Mouse (Mus musculus) ovary, postnatal 14 days (tissue): ENCODE results near the gene Crlf3.
"Not testable (repeated sequence)": the region's sequence is repeated elsewhere in the genome, so short reads cannot be mapped to it uniquely, and the experiment has no call there.

Source experiments
- DNase-seq: peaks from one replicate; pipeline ENCODE4 v3.0.0; 2022; ENCODE audit warnings: low spot score

Gene Crlf3

DNA sequence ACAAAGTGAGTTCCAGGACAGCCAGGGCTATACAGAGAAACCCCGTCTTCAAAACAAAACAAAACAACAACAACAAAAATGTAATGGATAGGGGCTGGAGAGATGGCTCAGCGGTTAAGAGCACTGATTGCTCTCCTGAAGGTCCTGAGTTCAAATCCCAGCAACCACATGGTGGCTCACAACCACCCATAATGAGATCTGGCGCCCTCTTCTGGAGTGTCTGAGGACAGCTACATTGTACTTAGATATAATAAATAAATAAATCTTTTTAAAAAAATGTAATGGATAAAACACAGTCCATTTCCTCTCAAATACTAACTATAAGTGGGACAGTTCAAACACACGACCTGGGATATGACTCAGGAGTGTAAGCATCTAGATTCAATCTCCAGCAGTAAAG, 14.4 kb downstream of the Crlf3 start:
- DNase-seq, result not testable (repeated sequence)

DNA sequence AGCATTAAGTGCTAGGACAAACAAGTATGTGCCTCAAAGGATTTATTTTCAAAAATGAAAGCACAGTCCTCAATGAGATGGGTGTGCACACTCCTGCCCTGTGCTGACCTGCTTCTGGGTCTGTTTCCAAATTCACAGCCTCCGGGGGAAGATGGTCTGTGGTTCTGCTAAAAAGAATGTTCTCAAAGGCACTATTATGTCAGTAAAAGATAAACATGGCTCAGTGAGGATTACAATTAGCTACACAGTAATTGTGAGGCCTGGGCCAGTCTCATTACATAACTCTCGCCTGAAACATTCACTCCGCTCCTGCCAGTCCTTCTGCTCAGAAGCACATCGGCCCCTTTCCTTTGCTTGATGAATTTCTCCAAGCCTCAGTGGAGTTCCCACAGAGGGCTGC, 18.6 kb downstream of the Crlf3 start:
- no peak for DNase-seq

DNA sequence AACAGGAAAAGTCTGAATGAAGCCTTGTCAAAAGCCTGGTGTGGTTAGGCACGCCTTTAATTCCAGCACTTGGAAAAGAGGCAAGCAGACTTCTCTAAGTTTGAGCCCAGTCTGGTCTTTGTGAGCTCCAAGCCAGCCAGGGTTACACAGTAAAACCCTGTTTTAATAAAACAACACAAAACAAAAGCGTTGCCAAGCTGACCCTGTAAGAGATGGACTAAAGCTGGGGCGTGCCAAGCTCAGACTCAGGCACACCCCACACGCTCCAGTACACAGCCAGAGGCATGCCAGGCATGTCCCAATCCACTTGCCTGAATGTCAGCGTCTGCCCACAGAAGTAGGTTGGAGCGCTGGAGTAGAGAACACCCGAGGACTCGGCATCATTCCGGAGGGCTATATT, 24.6 kb downstream of the Crlf3 start:
- no peak for DNase-seq

DNA sequence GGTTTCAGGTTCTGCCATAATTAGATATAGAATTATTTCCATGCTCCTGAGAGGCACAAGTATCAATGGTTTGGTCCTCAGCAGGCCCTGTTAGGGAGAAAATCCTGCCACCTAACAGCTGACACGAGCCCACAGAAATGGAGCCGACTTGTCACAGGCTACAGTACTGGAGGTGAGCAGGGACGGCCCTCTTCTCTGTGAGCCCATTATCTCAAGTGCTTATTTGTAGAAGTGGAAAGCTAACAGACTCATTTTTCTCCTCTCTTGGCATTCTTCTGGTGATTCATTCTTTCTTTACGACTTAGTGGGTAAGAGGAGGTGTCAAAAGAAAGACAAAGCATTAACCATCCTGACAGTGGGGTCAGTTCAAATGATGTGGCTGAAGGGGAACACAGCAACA, 26.1 kb downstream of the Crlf3 start:
- DNase-seq, result no peak

DNA sequence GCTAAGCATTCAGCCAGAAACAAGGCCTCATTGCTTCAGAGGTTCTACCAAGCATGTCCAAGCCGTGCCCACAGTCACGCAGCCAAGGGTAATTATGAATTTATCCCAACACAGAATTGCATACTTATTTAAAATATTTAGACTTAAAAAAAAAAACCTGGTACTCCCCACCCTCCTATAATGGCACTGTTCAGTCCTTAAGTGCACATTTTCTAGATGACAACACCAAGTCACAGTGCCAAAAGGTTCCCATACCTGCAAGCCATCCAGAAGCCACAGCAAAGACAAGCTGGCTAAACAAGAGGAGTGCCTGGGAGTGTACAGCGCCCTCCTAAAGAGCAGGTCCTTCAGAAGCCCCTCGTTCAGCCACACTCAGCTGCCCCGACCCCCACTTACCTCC, 27.6 kb downstream of the Crlf3 start:
- no peak for DNase-seq

DNA sequence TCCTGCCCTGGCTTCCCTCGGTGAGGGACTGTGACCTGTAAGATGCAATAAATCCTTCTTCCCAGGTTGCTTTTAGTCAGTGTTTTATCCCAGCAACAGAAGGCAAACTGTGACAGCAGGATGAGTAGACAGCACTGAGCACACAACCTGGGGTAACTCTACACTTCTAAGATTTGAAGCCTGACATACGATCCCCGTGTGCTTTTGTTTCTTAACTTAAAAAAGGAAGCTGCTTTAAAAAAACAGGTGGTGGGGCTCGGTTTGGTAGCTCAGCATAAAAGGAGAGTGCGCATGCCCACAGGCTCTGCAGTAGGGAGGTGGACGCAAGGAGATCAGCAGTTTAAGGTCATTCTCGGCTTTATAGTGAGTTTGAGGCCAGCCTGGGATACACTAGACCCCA, 28.3 kb downstream of the Crlf3 start:
- no peak for DNase-seq

DNA sequence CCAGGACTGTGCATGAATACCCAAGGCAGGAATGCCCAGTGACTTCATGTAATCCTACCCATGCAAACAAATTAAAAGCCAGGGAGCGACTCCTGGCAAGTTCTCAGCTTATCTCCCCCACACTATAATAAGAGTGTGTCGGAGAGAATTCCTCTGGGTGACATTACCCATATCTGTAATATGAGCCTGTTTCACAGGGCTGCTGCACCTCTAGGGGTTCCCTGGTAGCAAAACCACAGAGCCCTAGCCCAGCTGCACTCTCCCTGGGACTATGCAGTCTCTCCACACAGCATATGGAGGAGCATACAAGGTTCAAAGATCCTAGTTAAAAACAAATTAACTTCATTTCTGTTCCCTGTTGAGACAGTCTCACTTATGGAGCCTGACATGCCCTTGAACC, 30.7 kb downstream of the Crlf3 start:
- DNase-seq, result no peak

DNA sequence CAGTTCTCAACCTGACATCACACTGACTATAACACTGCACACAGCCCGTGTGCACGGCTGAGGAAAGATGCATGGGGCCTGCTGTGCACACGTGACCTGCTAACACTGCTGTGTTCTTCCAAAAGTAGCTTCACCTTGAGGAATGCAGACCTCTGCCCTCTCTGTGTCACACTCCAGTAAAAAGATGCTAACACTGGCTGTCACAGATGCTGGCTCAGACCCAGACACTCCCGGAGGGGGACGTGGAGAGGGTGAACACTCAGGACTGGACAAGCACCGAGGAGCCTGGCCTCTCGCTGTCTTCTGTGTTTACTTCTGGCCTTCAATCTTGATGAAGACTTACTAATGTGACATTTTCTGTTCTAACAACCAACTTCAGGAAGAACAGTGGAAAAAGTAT, 33.9 kb downstream of the Crlf3 start:
- no peak for DNase-seq

DNA sequence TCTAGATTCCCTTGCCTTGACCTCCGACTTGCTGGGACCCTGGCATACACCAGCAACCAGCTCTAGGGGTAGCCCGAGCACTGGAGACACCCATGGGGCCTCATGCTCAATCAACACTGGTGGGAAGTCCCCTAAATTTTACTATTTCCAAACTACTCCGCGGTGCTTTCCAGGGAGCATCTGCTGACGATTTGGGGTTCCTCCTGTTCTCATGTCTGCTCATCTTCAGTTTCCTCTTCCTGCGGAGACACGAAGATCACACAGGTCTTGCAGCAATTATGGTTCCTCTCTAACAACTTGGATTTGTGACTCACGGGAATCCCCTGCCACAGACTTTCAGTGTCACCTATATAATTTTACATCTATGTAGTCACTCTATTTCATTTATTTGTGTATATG, 37.4 kb downstream of the Crlf3 start:
- DNase-seq, result no peak

DNA sequence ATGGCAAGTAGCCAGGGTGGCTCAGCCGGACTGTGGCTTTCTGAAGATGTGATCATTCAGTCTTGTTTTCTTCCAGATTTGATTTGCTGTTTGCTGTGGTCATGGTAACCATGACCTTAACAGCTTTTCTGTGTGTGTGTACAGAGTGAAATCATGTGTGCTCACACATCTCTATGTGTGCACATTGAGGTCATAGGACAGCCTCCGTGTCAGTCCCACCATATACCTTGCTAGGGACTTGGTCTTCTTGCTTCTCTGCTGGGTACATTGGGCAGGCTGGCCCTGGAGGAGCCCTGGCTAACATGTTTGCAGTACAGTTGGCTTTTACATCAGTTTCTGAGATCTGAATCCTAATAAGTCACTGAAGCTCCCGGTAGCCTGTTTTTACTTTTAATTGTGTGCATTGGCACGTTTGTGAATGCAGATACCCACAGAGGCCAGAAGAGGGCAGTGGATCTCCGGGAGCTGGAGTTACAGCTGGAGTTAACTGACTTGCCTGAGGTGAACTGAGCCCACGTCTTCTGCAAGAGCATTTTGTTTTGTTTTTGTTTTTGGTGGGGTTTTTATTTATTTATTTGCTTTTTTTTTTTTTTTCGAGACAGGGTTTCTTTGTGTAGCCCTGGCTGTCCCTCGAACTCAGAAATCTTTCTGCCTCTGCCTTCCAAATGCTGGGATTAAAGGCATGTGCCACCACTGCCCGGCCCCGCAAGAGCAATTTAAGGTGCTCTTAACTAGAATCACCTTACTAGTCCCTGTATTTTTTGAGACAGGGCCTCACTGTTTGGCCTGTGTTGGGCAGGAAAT, 38.0 kb downstream of the Crlf3 start:
- peak; percentile 29 for DNase-seq

DNA sequence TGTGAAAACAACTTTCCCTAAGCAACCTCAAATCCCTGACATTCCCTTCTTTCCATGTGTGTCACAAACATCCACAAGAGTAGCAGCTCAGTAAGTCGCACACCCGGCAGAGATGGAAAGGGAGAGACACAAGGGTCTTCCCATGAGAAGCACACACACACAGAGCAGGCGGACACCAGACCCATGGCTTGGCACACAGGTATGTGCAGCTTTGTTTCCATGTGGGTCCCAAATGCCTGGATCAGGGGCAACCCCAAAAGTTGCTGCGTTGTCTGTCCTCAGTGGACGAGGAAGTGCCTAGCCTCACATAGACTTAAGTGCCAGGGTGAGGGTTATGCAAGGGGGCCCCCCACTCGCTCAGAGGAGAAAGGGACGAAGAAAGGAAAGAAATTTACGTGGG, 43.3 kb downstream of the Crlf3 start:
- DNase-seq, result no peak

DNA sequence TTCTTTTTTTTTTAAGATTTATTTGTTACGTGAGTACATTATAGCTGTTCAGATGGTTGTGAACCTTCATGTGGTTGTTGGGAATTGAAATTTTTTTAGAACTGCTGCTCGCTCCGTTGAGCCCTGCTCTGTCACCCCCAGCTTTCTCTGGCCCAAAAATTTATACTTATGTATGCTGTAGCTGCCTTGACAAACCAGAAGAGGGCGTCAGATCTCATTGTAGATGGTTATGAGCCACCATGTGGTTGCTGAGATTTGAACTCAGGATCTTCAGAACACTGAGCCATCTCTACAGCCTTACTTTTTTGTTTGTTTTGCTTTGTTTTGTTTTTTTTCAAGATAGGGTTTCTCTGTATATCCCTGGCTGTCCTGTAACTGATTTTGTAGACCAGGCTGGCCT, 59.5 kb downstream of the Crlf3 start:
- DNase-seq, result no peak

DNA sequence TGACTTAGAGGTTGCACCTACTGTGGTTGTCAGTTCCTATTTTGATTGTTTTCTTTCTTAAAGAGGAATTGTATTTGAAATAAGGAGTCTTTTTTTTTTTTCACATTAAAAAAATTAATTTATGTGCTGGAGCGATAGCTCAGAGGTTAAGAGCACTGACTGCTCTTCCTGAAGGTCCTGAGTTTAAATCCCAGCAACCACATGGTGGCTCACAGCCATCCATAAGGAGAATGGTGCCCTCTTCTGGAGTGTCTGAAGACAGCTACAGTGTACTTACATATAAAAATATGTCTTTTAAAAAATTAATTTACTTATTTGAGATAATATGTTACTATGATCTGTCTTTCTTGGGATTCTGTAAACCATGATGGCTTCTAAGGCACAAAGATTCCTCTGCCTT, 61.0 kb downstream of the Crlf3 start:
- no peak for DNase-seq

DNA sequence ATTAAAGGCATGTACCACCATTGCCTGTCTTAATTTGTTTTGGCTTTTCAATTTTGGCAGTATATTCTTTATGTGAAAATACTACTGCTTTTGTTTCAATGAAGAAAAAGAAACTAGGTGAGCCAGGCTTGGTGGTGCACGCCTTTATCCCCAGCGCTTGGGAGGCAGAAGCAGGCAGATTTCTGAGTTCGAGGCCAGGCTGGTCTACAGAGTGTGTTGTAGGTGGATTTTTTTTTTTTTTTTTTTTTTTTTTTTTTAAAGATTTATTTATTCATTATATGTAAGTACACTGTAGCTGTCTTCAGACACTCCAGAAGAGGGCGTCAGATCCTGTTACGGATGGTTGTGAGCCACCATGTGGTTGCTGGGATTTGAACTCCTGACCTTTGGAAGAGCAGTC, 64.3 kb downstream of the Crlf3 start:
- not testable (repeated sequence) for DNase-seq
